Mouse (Mus musculus) kidney, adult 2 months (tissue): ENCODE data around the gene Gm11146.

ENCODE experiments used
- CTCF ChIP-seq: fragments of 200-500 bp; conservative IDR thresholded peaks from 2 replicates; pipeline ENCODE4 v1.5.1; 2011; ENCODE audit warnings: low read depth, mild to moderate bottlenecking, control low read depth, low read length, moderate library complexity, mixed read lengths; ENCODE audit not compliant: insufficient read depth, insufficient read length
- POLR2A ChIP-seq: fragments of 200-500 bp; IDR thresholded peaks from one replicate; pipeline ENCODE4 v1.6.1; 2011; ENCODE audit warnings: low read depth, low read length, control low read depth

DNA sequence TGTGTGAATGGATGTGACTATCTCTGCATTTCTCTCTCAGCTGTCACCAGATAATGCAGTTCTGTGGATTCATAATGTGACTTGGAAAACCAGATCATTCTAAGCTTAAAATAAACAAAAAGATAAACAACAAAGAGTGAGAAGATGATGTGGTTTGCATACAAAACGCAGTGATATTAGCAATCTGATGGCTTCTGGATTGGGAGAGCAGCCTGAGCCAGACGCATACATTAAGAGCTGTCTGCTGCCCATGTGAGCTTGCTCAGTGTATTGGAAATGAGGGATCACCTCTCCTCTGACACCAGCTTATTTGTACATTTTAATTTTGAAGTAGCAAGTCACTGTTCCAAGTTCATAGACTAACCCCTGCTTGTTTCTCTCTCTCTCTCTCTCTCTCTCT lies 46.3 kb upstream of the Gm11146 start:
- TF ChIP-seq POLR2A (no peak), CTCF (no peak)
